Mouse (Mus musculus): ENCODE results near the gene Cyb561. TPM values are rescaled to one million over a fixed set of nuclear protein-coding genes. Genes with fewer than 3 reads are reported as not detected.

Cyb561 gene
- 0.79 and 1.1 TPM in 2 replicates for polyA plus RNA-seq (2015; fragmentation: Nextera tagmentation; extraction: Ambion mirVana)

GRCm38 (mm10) chr11:105952911-105953386 is at the start of gene Cyb561:
Cyb561 (minus strand) TSS chr11:105953336.
- H3K9ac ChIP-seq (ENCODE audit: low read depth, low read length), result no peak within 1 kb of the TSS
- H3K9me3 ChIP-seq (replicated peaks; ENCODE audit: control insufficient read depth, low read length), result no peaks in the 10 kb centered on the region
- H3K4me3 ChIP-seq (ENCODE audit: low read depth, low read length), result no peak within 1 kb of the TSS
- no peak for ATAC-seq (ENCODE audit: low read depth)
- 64% methylated on average over 12 of the region's 12 CpGs for WGBS (ENCODE audit: insufficient replicate concordance)
- H3K4me1 ChIP-seq (ENCODE audit: control insufficient read depth, low read depth, low read length), result no peaks in the 10 kb centered on the region
- H3K27ac ChIP-seq (ENCODE audit: low read length), result no peak within 1 kb of the TSS
- peaks cover 2% of the 10 kb centered on the region; the same call in 1 of the 2 replicates for H3K27me3 ChIP-seq (ENCODE audit: control insufficient read depth, insufficient read depth, low read depth, low read length)
- H3K4me2 ChIP-seq (ENCODE audit: low read depth, low read length), result no peak within 1 kb of the TSS
- no peaks in the 10 kb centered on the region for H3K36me3 ChIP-seq (ENCODE audit: control insufficient read depth, insufficient read depth)

- Histone ChIP-seq H3K4me3 (ENCODE audit: low read depth, low read length) (no peak overlapping the region), H3K36me3 (ENCODE audit: control insufficient read depth, insufficient read depth) (no peaks in the 10 kb centered on the region), H3K4me2 (ENCODE audit: low read depth, low read length) (no peak overlapping the region), H3K27me3 (ENCODE audit: control insufficient read depth, insufficient read depth, low read depth, low read length) (peaks cover 32% of the 10 kb centered on the region), H3K27ac (ENCODE audit: low read length) (no peak overlapping the region), H3K9ac (ENCODE audit: low read depth, low read length) (no peak overlapping the region), H3K4me1 (ENCODE audit: control insufficient read depth, low read depth, low read length) (no peaks in the 10 kb centered on the region), H3K9me3 (replicated peaks; ENCODE audit: control insufficient read depth, low read length) (no peaks in the 10 kb centered on the region)
- WGBS (ENCODE audit: insufficient replicate concordance), result 21% methylated on average over 4 of the region's 4 CpGs
- no peak for ATAC-seq (ENCODE audit: low read depth)
These were observed 48.6 kb upstream of the Cyb561 start for GRCm38 (mm10) chr11:106001718-106002117.

- peaks cover 42% of the 10 kb centered on the region for H3K27me3 ChIP-seq (ENCODE audit: control insufficient read depth, insufficient read depth, low read depth, low read length)
- no peak overlapping the region for H3K27ac ChIP-seq (ENCODE audit: low read length)
- ATAC-seq (ENCODE audit: low read depth), result no peak
- 75% methylated on average over 6 of the region's 6 CpGs for WGBS (ENCODE audit: insufficient replicate concordance)
- H3K9me3 ChIP-seq (replicated peaks; ENCODE audit: control insufficient read depth, low read length), result no peaks in the 10 kb centered on the region
- H3K9ac ChIP-seq (ENCODE audit: low read depth, low read length), result no peak overlapping the region
- no peaks in the 10 kb centered on the region for H3K4me1 ChIP-seq (ENCODE audit: control insufficient read depth, low read depth, low read length)
- no peak overlapping the region for H3K4me2 ChIP-seq (ENCODE audit: low read depth, low read length)
- H3K36me3 ChIP-seq (ENCODE audit: control insufficient read depth, insufficient read depth), result no peaks in the 10 kb centered on the region
- H3K4me3 ChIP-seq (ENCODE audit: low read depth, low read length), result no peak overlapping the region
These were observed 46.9 kb upstream of the Cyb561 start for GRCm38 (mm10) chr11:106000062-106000461.

- Histone ChIP-seq H3K4me2 (ENCODE audit: low read depth, low read length) (no peak within 1 kb of the TSS), H3K4me3 (ENCODE audit: low read depth, low read length) (no peak within 1 kb of the TSS), H3K9me3 (replicated peaks; ENCODE audit: control insufficient read depth, low read length) (no peaks in the 10 kb centered on the region), H3K27me3 (ENCODE audit: control insufficient read depth, insufficient read depth, low read depth, low read length) (peaks cover 22% of the 10 kb centered on the region), H3K4me1 (ENCODE audit: control insufficient read depth, low read depth, low read length) (no peaks in the 10 kb centered on the region; the same call in 1 of the 2 replicates), H3K36me3 (ENCODE audit: control insufficient read depth, insufficient read depth) (no peaks in the 10 kb centered on the region), H3K9ac (ENCODE audit: low read depth, low read length) (no peak within 1 kb of the TSS), H3K27ac (ENCODE audit: low read length) (no peak within 1 kb of the TSS)
- WGBS (ENCODE audit: insufficient replicate concordance), result 78% methylated on average over 3 of the region's 3 CpGs
- ATAC-seq (ENCODE audit: low read depth), result no peak
These were observed 41.2 kb upstream of the Cyb561 start, which contains the start of gene Ace3 for GRCm38 (mm10) chr11:105994375-105994774. Ace3 (plus strand) TSS chr11:105994675.

- Histone ChIP-seq H3K4me1 (ENCODE audit: control insufficient read depth, low read depth, low read length) (no peaks in the 10 kb centered on the region; the same call in 1 of the 2 replicates), H3K36me3 (ENCODE audit: control insufficient read depth, insufficient read depth) (no peaks in the 10 kb centered on the region), H3K27ac (ENCODE audit: low read length) (no peak overlapping the region), H3K4me3 (ENCODE audit: low read depth, low read length) (no peak overlapping the region), H3K9me3 (replicated peaks; ENCODE audit: control insufficient read depth, low read length) (no peaks in the 10 kb centered on the region), H3K4me2 (ENCODE audit: low read depth, low read length) (no peak overlapping the region), H3K27me3 (ENCODE audit: control insufficient read depth, insufficient read depth, low read depth, low read length) (no peaks in the 10 kb centered on the region), H3K9ac (ENCODE audit: low read depth, low read length) (no peak overlapping the region)
- peak; percentile 74 for ATAC-seq (ENCODE audit: low read depth)
- WGBS (ENCODE audit: insufficient replicate concordance), result 14% methylated on average over 2 of the region's 2 CpGs
These were observed 37.1 kb upstream of the Cyb561 start for GRCm38 (mm10) chr11:105990231-105990630.

GRCm38 (mm10) chr11:105989446-105989845 is 36.3 kb upstream of the Cyb561 start:
- no peak overlapping the region for H3K4me2 ChIP-seq (ENCODE audit: low read depth, low read length)
- H3K4me1 ChIP-seq (ENCODE audit: control insufficient read depth, low read depth, low read length), result no peaks in the 10 kb centered on the region; the same call in 1 of the 2 replicates
- H3K4me3 ChIP-seq (ENCODE audit: low read depth, low read length), result no peak overlapping the region
- H3K36me3 ChIP-seq (ENCODE audit: control insufficient read depth, insufficient read depth), result no peaks in the 10 kb centered on the region
- ATAC-seq (ENCODE audit: low read depth), result peak; percentile 16; the same call in 1 of the 2 replicates
- no peaks in the 10 kb centered on the region for H3K9me3 ChIP-seq (replicated peaks; ENCODE audit: control insufficient read depth, low read length)
- H3K27me3 ChIP-seq (ENCODE audit: control insufficient read depth, insufficient read depth, low read depth, low read length), result no peaks in the 10 kb centered on the region
- H3K27ac ChIP-seq (ENCODE audit: low read length), result no peak overlapping the region
- WGBS (ENCODE audit: insufficient replicate concordance), result 49% methylated on average over 6 of the region's 6 CpGs
- H3K9ac ChIP-seq (ENCODE audit: low read depth, low read length), result no peak overlapping the region

- H3K9me3 ChIP-seq (replicated peaks; ENCODE audit: control insufficient read depth, low read length), result no peaks in the 10 kb centered on the region
- no peak overlapping the region for H3K4me2 ChIP-seq (ENCODE audit: low read depth, low read length)
- H3K4me1 ChIP-seq (ENCODE audit: control insufficient read depth, low read depth, low read length), result no peaks in the 10 kb centered on the region; the same call in 1 of the 2 replicates
- no peak overlapping the region for H3K9ac ChIP-seq (ENCODE audit: low read depth, low read length)
- ATAC-seq (ENCODE audit: low read depth), result no peak
- no peak overlapping the region for H3K27ac ChIP-seq (ENCODE audit: low read length)
- no peaks in the 10 kb centered on the region for H3K27me3 ChIP-seq (ENCODE audit: control insufficient read depth, insufficient read depth, low read depth, low read length)
- no peaks in the 10 kb centered on the region for H3K36me3 ChIP-seq (ENCODE audit: control insufficient read depth, insufficient read depth)
- WGBS (ENCODE audit: insufficient replicate concordance), result 38% methylated on average over 6 of the region's 6 CpGs
- H3K4me3 ChIP-seq (ENCODE audit: low read depth, low read length), result no peak overlapping the region
These were observed 34.3 kb upstream of the Cyb561 start for GRCm38 (mm10) chr11:105987446-105987845.

- H3K27me3 ChIP-seq (ENCODE audit: control insufficient read depth, insufficient read depth, low read depth, low read length), result no peaks in the 10 kb centered on the region
- no peaks in the 10 kb centered on the region for H3K9me3 ChIP-seq (replicated peaks; ENCODE audit: control insufficient read depth, low read length)
- H3K4me3 ChIP-seq (ENCODE audit: low read depth, low read length), result no peak overlapping the region
- no peak overlapping the region for H3K4me2 ChIP-seq (ENCODE audit: low read depth, low read length)
- ATAC-seq (ENCODE audit: low read depth), result no peak
- H3K9ac ChIP-seq (ENCODE audit: low read depth, low read length), result no peak overlapping the region
- H3K36me3 ChIP-seq (ENCODE audit: control insufficient read depth, insufficient read depth), result no peaks in the 10 kb centered on the region
- 50% methylated on average over 4 of the region's 4 CpGs for whole genome bisulfite sequencing (ENCODE audit: insufficient replicate concordance)
- no peak overlapping the region for H3K27ac ChIP-seq (ENCODE audit: low read length)
- no peaks in the 10 kb centered on the region for H3K4me1 ChIP-seq (ENCODE audit: control insufficient read depth, low read depth, low read length)
These were observed 31.3 kb upstream of the Cyb561 start for GRCm38 (mm10) chr11:105984452-105984851.

- Histone ChIP-seq H3K27ac (ENCODE audit: low read length) (no peak overlapping the region), H3K4me1 (ENCODE audit: control insufficient read depth, low read depth, low read length) (no peaks in the 10 kb centered on the region), H3K9me3 (replicated peaks; ENCODE audit: control insufficient read depth, low read length) (no peaks in the 10 kb centered on the region), H3K4me2 (ENCODE audit: low read depth, low read length) (no peak overlapping the region), H3K36me3 (ENCODE audit: control insufficient read depth, insufficient read depth) (no peaks in the 10 kb centered on the region), H3K4me3 (ENCODE audit: low read depth, low read length) (no peak overlapping the region), H3K9ac (ENCODE audit: low read depth, low read length) (no peak overlapping the region), H3K27me3 (ENCODE audit: control insufficient read depth, insufficient read depth, low read depth, low read length) (peaks cover 7% of the 10 kb centered on the region)
- WGBS (ENCODE audit: insufficient replicate concordance), result 32% methylated on average over 5 of the region's 5 CpGs
- ATAC-seq (ENCODE audit: low read depth), result no peak
These were observed 25.5 kb upstream of the Cyb561 start for GRCm38 (mm10) chr11:105978634-105979033.
